Mouse (Mus musculus): ENCODE measurements at regions not wholly inside any gene's neighbourhood (a gene's known extent, or its start where the extent isn't known, plus 50 kb on each side); places are given as distances from the start of the nearest gene placed in this dataset.
A peak's percentile ranks its signal among the peaks of the same experiment; 100 is the strongest.
"Not testable (repeated sequence)": the region's sequence is repeated elsewhere in the genome, so short reads cannot be mapped to it uniquely, and the experiment has no call there.

GRCm38 (mm10) chr14:48607131-48607530 lies 66.5 kb downstream of the Otx2 start:
- DNase-seq (ENCODE audit: low read depth), result no peak

DNA sequence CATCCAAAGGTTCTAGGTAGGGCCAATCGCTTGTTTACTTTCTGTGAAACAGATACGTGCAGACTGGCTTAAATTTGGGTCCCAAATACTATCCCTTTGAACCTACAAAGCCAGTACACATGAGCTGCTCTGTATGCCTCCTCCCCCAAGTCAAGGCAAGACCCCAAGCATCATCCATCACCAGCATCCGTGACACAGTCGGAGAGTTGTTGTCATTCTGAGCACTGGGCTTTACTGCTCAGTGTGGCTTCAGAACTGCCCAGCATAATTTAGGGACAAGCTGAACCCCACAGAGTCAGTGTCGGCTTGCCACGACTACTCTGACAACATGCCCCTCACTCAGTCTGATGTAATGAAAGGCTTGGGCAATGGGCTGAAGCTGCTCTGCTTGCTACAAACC lies 70.1 kb downstream of the Otx2 start:
- no peak for DNase-seq (ENCODE audit: low read depth)

GRCm38 (mm10) chr14:48594334-48594733 lies 79.3 kb downstream of the Otx2 start:
- no peak for DNase-seq (ENCODE audit: low read depth)

GRCm38 (mm10) chr14:48593363-48593762 lies 80.3 kb downstream of the Otx2 start:
- DNase-seq (ENCODE audit: low read depth), result no peak

DNA sequence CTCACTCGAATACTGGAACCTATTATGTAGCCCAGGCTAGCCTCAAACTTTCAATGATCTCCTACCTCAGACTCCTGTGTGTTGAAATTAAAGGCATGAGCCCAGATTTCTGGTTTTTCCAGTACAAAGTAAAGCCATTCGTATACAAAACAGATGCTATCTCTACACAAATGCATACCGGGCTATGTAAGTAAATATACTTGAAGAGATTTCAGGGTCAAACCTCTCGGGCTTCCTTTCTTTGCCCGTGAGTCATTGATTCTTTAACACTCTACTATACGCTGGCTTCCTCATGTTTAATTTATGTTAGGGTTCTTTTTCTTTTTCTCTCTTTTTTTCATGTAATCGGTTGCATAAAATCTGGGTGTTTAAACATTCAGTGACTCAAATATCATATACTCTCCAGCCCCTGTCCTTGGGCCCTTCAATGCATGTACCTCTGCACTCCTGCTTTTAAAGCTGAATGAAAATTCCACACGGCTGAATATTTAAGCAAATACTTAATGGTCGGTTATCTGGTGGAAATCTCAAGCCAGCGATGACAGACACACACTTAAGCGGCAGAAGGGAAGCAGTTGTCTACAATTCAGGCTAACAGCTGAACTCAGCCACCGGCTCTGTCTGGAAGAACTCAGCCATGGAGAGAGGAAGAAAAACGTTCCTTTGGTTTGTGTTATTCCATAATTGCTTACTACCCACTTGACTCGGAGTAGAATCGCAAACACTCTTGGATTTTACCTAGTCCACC lies 82.0 kb downstream of the Otx2 start:
- DNase-seq (ENCODE audit: low read depth), result no peak

GRCm38 (mm10) chr14:48590426-48590825 lies 83.2 kb downstream of the Otx2 start:
- no peak for DNase-seq (ENCODE audit: low read depth)

GRCm38 (mm10) chr14:48589702-48590325 lies 83.8 kb downstream of the Otx2 start:
- no peak for DNase-seq (ENCODE audit: low read depth)

- no peak for DNase-seq (ENCODE audit: low read depth)
These were observed 87.8 kb downstream of the Otx2 start for GRCm38 (mm10) chr14:48585820-48586219.

DNA sequence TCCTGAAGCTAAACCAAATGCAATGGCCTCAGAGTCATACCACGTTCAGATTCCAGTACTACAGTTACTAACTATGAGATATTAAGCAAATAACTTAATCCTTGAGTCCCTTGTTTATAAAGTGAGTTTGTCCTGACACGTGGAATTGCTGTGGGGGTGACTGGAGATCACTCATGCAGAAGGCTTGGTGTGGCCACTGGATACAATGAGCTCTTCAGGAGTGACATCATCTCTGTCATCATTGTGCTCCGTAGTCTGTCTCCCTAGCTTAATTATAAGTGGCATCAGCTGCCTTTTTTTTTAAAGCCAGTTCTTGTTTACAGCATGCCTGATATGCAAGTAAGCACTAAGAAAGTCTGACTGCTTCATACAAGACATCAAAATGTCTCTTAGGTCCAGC lies 89.0 kb downstream of the Otx2 start:
- DNase-seq (ENCODE audit: low read depth), result no peak

DNA sequence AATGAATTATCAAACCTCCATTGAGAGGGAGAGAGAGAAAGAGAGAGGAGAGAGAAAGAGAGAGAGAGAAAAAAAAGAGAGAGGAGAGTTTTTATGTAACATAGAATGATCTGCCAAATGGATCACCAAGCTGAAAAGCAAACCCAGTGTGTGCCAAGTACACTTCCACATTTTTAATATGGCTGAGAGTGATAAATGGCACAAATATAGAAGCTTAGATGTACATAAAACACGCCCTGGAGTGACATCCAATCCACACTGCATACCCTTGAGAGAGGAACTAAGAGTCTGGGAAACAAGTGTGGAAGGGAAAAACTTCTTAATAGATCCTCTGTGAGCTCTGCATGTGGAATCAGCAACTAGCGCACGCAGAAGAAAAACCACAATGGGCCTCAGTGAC lies 90.1 kb downstream of the Otx2 start:
- no peak for DNase-seq (ENCODE audit: low read depth)

- DNase-seq (ENCODE audit: low read depth), result peak; percentile 2
These were observed 91.5 kb downstream of the Otx2 start for GRCm38 (mm10) chr14:48582080-48582479.

GRCm38 (mm10) chr14:48581308-48581707 lies 92.3 kb downstream of the Otx2 start:
- not testable (repeated sequence) for DNase-seq (ENCODE audit: low read depth)

DNA sequence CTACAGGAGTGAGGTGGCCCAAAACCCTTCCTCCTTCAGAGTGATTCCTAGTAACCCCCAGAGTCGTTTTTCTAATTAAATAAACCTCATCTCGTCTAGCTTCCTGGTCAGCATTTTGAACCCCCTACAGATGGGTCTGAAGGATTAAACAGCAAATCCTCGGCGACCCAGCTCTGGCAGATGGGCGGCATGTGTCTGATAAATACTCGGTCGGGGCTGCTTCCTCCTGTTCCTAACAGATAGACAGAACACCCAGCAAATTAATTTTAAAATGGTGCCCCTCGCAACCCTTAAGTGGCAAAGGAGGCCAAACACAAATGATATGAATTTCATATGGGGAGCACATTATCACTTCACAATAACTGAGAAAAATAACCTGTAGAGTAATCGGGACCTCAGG lies 93.2 kb downstream of the Otx2 start:
- no peak for DNase-seq (ENCODE audit: low read depth)

GRCm38 (mm10) chr14:48579985-48580384 lies 93.6 kb downstream of the Otx2 start:
- DNase-seq (ENCODE audit: low read depth), result no peak

All from NIH3T3 (cell line).